ENCODE assay signal across 23 mouse cellular contexts in genomic region chr7:98498101-98498500, GRCm38 (mm10). TPM values are rescaled to one million over a fixed set of nuclear protein-coding genes. Genes with fewer than 3 reads are reported as not detected.
A peak's percentile ranks its signal among the peaks of the same experiment; 100 is the strongest.
DNase-seq lines count a peak whose midpoint lies in the region; ATAC-seq and TF ChIP-seq lines count a peak whose summit lies in the region.
"Had no signal": no experiment of that assay in that cellular context is flagged by ENCODE, and none has a peak within 500 bp of the region (broad histone marks: within the 10 kb centered on the region; RNA-seq: fewer than 3 reads in every experiment).

No protein-coding gene starts in this region.

- WGBS in embryonic facial prominence, embryonic 10.5 days = 87% methylated on average over 12 of the region's 12 CpGs
- WGBS in limb, embryonic 10.5 days = 90% methylated on average over 12 of the region's 12 CpGs
- 91% methylated on average over 12 of the region's 12 CpGs for WGBS in intestine, postnatal 0 days

- no peak for DNase-seq in gastrocnemius, adult 2 months
- DNase-seq in gastrocnemius, adult 18-20 months (ENCODE audit: low spot score) = no peak
- DNase-seq in kidney, postnatal 10 days = peak; percentile 9
- no peak for DNase-seq in kidney, adult 9 months
- DNase-seq in embryonic facial prominence, embryonic 10.5 days (ENCODE audit: low spot score) = no peak
- no peak for DNase-seq in limb, embryonic 10.5 days (ENCODE audit: low spot score)
- DNase-seq: adrenal gland, adult 8-10 months; adrenal gland, postnatal 14 days; adrenal gland, postnatal 36 days had no signal

- peak overlapping the region; percentile 82 for H3K27ac ChIP-seq in gastrocnemius, adult 2 months
- H3K27ac ChIP-seq in embryonic facial prominence, embryonic 10.5 days (replicated peaks) = peak overlapping the region; percentile 21; the same call in 1 of the 2 replicates
- H3K27ac ChIP-seq in limb, embryonic 10.5 days = peak overlapping the region; percentile 1; the same call in 1 of the 2 replicates
- no peak overlapping the region for H3K27ac ChIP-seq in intestine, postnatal 0 days (ENCODE audit: low read depth, low read length)
- H3K27ac ChIP-seq: embryonic facial prominence, embryonic 13.5 days; embryonic facial prominence, embryonic 15.5 days; forebrain, embryonic 12.5 days had no signal

- no peaks in the 10 kb centered on the region for H3K36me3 ChIP-seq in embryonic facial prominence, embryonic 10.5 days (replicated peaks)
- peaks cover 2% of the 10 kb centered on the region; the same call in 1 of the 2 replicates for H3K36me3 ChIP-seq in limb, embryonic 10.5 days
- H3K36me3 ChIP-seq in intestine, postnatal 0 days (ENCODE audit: control insufficient read depth, insufficient read depth) = peaks cover 3% of the 10 kb centered on the region; the same call in 1 of the 2 replicates
- H3K36me3 ChIP-seq: embryonic facial prominence, embryonic 15.5 days; forebrain, embryonic 12.5 days; G1E had no signal

- 0 out of 2 replicates have a peak, but pooled peaks cover 15% of the 10 kb centered on the region for H3K27me3 ChIP-seq in embryonic facial prominence, embryonic 10.5 days (replicated peaks; ENCODE audit: low read depth, poor library complexity, severe bottlenecking)
- H3K27me3 ChIP-seq in limb, embryonic 10.5 days (ENCODE audit: low read depth, poor library complexity, severe bottlenecking) = peaks cover 11% of the 10 kb centered on the region; the same call in 1 of the 2 replicates
- no peaks in the 10 kb centered on the region for H3K27me3 ChIP-seq in intestine, postnatal 0 days (replicated peaks; ENCODE audit: control insufficient read depth, insufficient read depth, low read length)
- H3K27me3 ChIP-seq: embryonic facial prominence, embryonic 13.5 days; embryonic facial prominence, embryonic 15.5 days had no signal

- H3K4me2 ChIP-seq in intestine, postnatal 0 days (replicated peaks; ENCODE audit: low read depth) = no peak overlapping the region
- H3K4me2 ChIP-seq: embryonic facial prominence, embryonic 13.5 days; embryonic facial prominence, embryonic 15.5 days; forebrain, embryonic 12.5 days had no signal

- no peak overlapping the region for H3K9ac ChIP-seq in intestine, postnatal 0 days (ENCODE audit: low read depth, low read length)
- H3K9ac ChIP-seq: embryonic facial prominence, embryonic 13.5 days; embryonic facial prominence, embryonic 15.5 days; forebrain, embryonic 12.5 days had no signal

- TF ChIP-seq CTCF in gastrocnemius, adult 2 months (IDR thresholded peaks at IDR 0.05) = no peak
- TF ChIP-seq CTCF in intestine, postnatal 0 days (IDR thresholded peaks at IDR 0.05; ENCODE audit: low read depth) = no peak

- peaks cover 73% of the 10 kb centered on the region for H3K4me1 ChIP-seq in embryonic facial prominence, embryonic 10.5 days
- peaks cover 79% of the 10 kb centered on the region for H3K4me1 ChIP-seq in limb, embryonic 10.5 days
- no peaks in the 10 kb centered on the region for H3K4me1 ChIP-seq in intestine, postnatal 0 days (replicated peaks; ENCODE audit: control insufficient read depth, insufficient read depth, low read length)

- ATAC-seq in intestine, postnatal 0 days = no peak
- no peak for ATAC-seq in megakaryocyte, adult 5-6 weeks (ENCODE audit: poor library complexity, severe bottlenecking)
- ATAC-seq: activated CD4-positive, CD25-positive, alpha-beta regulatory T cell, adult 4 months; forebrain, embryonic 14.5 days; forebrain, embryonic 16.5 days; Patski had no signal

- intact Hi-C loops in gastrocnemius, adult 2 months (cut with DNase I) = no loop called here

- H3K4me3 ChIP-seq in gastrocnemius, adult 2 months = no peak overlapping the region
- no peak overlapping the region for H3K4me3 ChIP-seq in embryonic facial prominence, embryonic 10.5 days
- H3K4me3 ChIP-seq in limb, embryonic 10.5 days = no peak overlapping the region
- H3K4me3 ChIP-seq in intestine, postnatal 0 days (ENCODE audit: low read depth, low read length) = no peak overlapping the region
- H3K4me3 ChIP-seq: embryonic facial prominence, embryonic 13.5 days; embryonic facial prominence, embryonic 15.5 days; forebrain, embryonic 12.5 days had no signal

- no peaks in the 10 kb centered on the region for H3K9me3 ChIP-seq in embryonic facial prominence, embryonic 10.5 days
- no peaks in the 10 kb centered on the region for H3K9me3 ChIP-seq in limb, embryonic 10.5 days (replicated peaks)
- H3K9me3 ChIP-seq in intestine, postnatal 0 days (ENCODE audit: control insufficient read depth) = no peaks in the 10 kb centered on the region
- H3K9me3 ChIP-seq: embryonic facial prominence, embryonic 13.5 days; embryonic facial prominence, embryonic 15.5 days; forebrain, embryonic 12.5 days; G1E had no signal

RNA-seq across cellular contexts. Expression of gene Lrrc32, which starts 9.0 kb away (rescaled TPM):
- total RNA-seq in gastrocnemius, adult 2 months (2021) = 1 to 10 TPM; 3.7 to 4.6 TPM
- 1 to 10 TPM; 2.6 to 8.1 TPM for total RNA-seq in gastrocnemius, adult 18-20 months (2021)
- polyA plus RNA-seq in embryonic facial prominence, embryonic 10.5 days (2016; fragmentation: Nextera tagmentation; extraction: Ambion mirVana) = 3.6 and 3.7 TPM in 2 replicates
- polyA plus RNA-seq in limb, embryonic 10.5 days (2016; fragmentation: Nextera tagmentation; extraction: Ambion mirVana) = 2.8 and 3.6 TPM in 2 replicates
- 6.3 and 6.9 TPM in 2 replicates for polyA plus RNA-seq in intestine, postnatal 0 days (2015; fragmentation: Nextera tagmentation; extraction: Ambion mirVana)
- not detected in 2 replicates for total RNA-seq in megakaryocyte, adult 5-6 weeks (2015)
- total RNA-seq in megakaryocyte, adult 5-6 weeks (2017) = not detected in 2 replicates
- polyA plus RNA-seq: G1E had no signal

RNA-seq across cellular contexts. Expression of gene Gucy2d, which starts 57.9 kb away (rescaled TPM):
- under 1 TPM in 1 of 2 experiments, not detected in 1; 0.25 TPM for total RNA-seq in gastrocnemius, adult 2 months (2021)
- total RNA-seq in gastrocnemius, adult 18-20 months (2021) = under 1 TPM in 1 of 2 experiments, not detected in 1; 0.19 TPM
- not detected in 2 replicates for polyA plus RNA-seq in embryonic facial prominence, embryonic 10.5 days (2016; fragmentation: Nextera tagmentation; extraction: Ambion mirVana)
- polyA plus RNA-seq in limb, embryonic 10.5 days (2016; fragmentation: Nextera tagmentation; extraction: Ambion mirVana) = 0.05 TPM in 1 of 2 replicates, not detected in the other
- 4.1 and 4.5 TPM in 2 replicates for polyA plus RNA-seq in intestine, postnatal 0 days (2015; fragmentation: Nextera tagmentation; extraction: Ambion mirVana)
- not detected in 2 replicates for total RNA-seq in megakaryocyte, adult 5-6 weeks (2015)
- total RNA-seq in megakaryocyte, adult 5-6 weeks (2017) = not detected in 2 replicates
- total RNA-seq: adrenal gland, adult 18-20 months; adrenal gland, adult 8-10 months; adrenal gland, postnatal 14 days; adrenal gland, postnatal 36 days had no signal
- polyA plus RNA-seq: activated CD4-positive, CD25-positive, alpha-beta regulatory T cell, adult 4 months; C2C12; cortical plate, adult 2 months; embryonic facial prominence, embryonic 11.5 days; embryonic facial prominence, embryonic 13.5 days; embryonic facial prominence, embryonic 15.5 days; forebrain, embryonic 12.5 days; forebrain, embryonic 16.5 days; G1E; Patski had no signal
